Mouse (Mus musculus): ENCODE measurements around the gene Atp6v1a. TPM values are rescaled to one million over a fixed set of nuclear protein-coding genes. Genes with fewer than 3 reads are reported as not detected.

The Atp6v1a gene
- polyA plus RNA-seq, 1 experiment from 2014 or later = 123 TPM

DNA sequence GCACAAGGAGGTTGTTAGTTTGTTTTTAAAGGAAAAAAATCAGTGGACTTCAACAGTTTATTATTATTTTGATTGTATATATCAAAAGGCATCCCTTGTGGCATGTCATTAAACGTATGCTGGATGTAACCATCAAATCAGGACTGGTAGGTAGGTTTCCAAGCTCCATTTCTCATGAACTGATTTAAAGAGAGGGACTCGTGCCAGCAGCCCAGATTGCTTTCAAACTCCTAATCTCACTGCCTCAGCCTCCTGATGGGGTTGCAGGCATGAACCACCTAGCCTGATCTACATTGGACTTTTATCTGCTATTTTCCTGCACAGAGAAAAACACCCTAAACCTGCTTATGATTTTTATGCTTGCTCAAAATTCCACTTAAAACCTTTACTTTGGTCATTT is 15.7 kb downstream of the Atp6v1a start:
- 74% methylated on average over 2 of the region's 2 CpGs for WGBS
- H3K4me3 ChIP-seq (ENCODE audit: low read length) = no peak overlapping the region
- no peak for ATAC-seq (ENCODE audit: low FRiP score, low TSS enrichment)

DNA sequence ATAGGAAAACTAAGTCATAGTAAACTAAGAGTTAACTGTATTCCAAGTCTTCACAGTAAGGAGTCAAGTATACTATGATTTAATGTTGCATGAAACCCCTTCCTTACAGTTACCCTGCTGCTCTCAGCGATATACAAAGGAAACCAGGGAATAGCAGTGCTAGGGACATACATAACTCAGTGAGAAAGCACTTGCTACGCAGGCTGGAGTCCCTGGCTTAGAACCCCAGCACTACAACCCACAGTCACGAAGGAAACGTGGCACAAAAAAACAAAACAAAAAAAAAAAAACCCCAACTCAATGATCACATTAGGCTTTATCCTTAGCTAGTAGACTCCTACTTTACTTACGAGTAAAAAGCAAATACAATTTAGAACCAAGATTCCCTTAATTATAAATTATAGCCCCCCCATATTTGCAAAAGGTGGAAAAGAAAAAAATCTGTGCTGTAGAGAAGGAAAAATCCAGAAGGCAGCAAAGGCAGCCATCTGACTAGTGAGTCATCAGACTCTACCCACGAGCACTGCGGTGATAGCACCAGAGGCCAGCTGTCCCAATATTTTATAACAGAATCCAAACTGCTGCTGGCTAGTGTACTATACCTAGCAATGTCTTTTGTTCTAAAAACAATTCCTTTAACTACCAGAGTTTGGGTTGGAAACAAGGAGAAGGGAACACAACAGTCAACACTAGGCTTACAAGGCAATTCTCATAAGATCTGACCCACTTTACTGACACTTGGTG is 16.4 kb downstream of the Atp6v1a start:
- no peaks in the 10 kb centered on the region for H3K9me3 ChIP-seq (ENCODE audit: low read length)
- H3K36me3 ChIP-seq (ENCODE audit: insufficient read depth, low read length) = no peaks in the 10 kb centered on the region
- H3K27ac ChIP-seq (ENCODE audit: low read length) = no peak overlapping the region
- 58% methylated on average over 7 of the region's 7 CpGs for WGBS
- no peak for ATAC-seq (ENCODE audit: low FRiP score, low TSS enrichment)
- no peak overlapping the region for H3K4me2 ChIP-seq (replicated peaks; ENCODE audit: low read depth, low read length)
- no peak overlapping the region for H3K4me3 ChIP-seq (ENCODE audit: low read length)
- H3K4me1 ChIP-seq (ENCODE audit: insufficient read depth, low read length) = peaks cover 6% of the 10 kb centered on the region; the same call in 1 of the 2 replicates
- H3K9ac ChIP-seq (replicated peaks; ENCODE audit: low read length) = no peak overlapping the region
- H3K27me3 ChIP-seq (ENCODE audit: insufficient read depth, low read length) = no peaks in the 10 kb centered on the region

More for the DNA sequence above, 15.7 kb downstream of the Atp6v1a start:
- Histone ChIP-seq H3K4me2 (replicated peaks; ENCODE audit: low read depth, low read length) (no peak overlapping the region), H3K9me3 (ENCODE audit: low read length) (no peaks in the 10 kb centered on the region), H3K4me1 (ENCODE audit: insufficient read depth, low read length) (peaks cover 6% of the 10 kb centered on the region; the same call in 1 of the 2 replicates), H3K27ac (ENCODE audit: low read length) (no peak overlapping the region), H3K27me3 (ENCODE audit: insufficient read depth, low read length) (no peaks in the 10 kb centered on the region), H3K9ac (replicated peaks; ENCODE audit: low read length) (no peak overlapping the region), H3K36me3 (ENCODE audit: insufficient read depth, low read length) (no peaks in the 10 kb centered on the region)

DNA sequence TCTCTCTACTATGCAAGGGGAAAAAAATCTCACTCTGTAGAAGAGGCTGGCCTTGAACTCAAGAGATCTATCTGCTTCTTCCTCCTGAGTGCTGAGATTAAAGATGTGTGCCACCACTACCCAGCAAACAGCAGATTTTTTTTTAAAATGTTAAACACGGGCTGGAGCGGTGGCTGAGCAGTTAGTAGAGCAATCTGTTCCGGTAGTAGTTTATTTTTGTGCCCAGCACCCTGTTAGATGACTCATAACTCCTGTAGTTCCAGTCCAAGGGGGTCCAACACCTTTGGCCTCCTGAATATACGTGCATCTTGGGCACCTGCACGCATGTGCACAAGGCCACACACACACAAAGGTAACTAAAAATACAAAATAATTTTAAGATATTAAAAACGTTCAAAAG is 16.9 kb downstream of the Atp6v1a start:
- Histone ChIP-seq H3K4me1 (ENCODE audit: insufficient read depth, low read length) (peaks cover 6% of the 10 kb centered on the region; the same call in 1 of the 2 replicates), H3K36me3 (ENCODE audit: insufficient read depth, low read length) (no peaks in the 10 kb centered on the region), H3K9me3 (ENCODE audit: low read length) (no peaks in the 10 kb centered on the region), H3K4me2 (replicated peaks; ENCODE audit: low read depth, low read length) (no peak overlapping the region), H3K27ac (ENCODE audit: low read length) (no peak overlapping the region), H3K4me3 (ENCODE audit: low read length) (no peak overlapping the region), H3K27me3 (ENCODE audit: insufficient read depth, low read length) (no peaks in the 10 kb centered on the region), H3K9ac (replicated peaks; ENCODE audit: low read length) (no peak overlapping the region)
- ATAC-seq (ENCODE audit: low FRiP score, low TSS enrichment) = no peak
- WGBS = 83% methylated on average over 6 of the region's 6 CpGs

DNA sequence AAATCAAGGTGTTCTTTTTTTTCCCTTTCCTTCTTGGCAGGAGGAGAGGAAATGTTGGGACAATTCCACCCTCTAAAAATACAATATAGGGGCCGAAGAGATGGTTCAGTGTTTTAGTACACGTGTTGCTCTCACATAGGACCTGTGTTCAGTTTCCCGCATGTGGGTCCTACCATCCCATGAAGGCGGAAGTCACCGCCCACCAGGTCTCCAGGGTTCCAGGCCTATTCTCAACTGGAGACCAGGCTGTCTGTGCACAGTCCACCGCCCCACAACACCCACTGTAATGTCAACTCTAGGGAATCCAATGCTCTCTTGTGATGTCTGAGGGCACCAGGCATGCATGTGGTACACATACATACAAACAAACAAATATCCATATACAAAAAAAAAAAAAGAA is 17.4 kb downstream of the Atp6v1a start:
- no peaks in the 10 kb centered on the region for H3K9me3 ChIP-seq (ENCODE audit: low read length)
- no peak overlapping the region for H3K4me2 ChIP-seq (replicated peaks; ENCODE audit: low read depth, low read length)
- H3K4me3 ChIP-seq (ENCODE audit: low read length) = no peak overlapping the region
- no peak overlapping the region for H3K27ac ChIP-seq (ENCODE audit: low read length)
- H3K4me1 ChIP-seq (ENCODE audit: insufficient read depth, low read length) = peaks cover 6% of the 10 kb centered on the region; the same call in 1 of the 2 replicates
- H3K27me3 ChIP-seq (ENCODE audit: insufficient read depth, low read length) = no peaks in the 10 kb centered on the region
- no peak for ATAC-seq (ENCODE audit: low FRiP score, low TSS enrichment)
- H3K9ac ChIP-seq (replicated peaks; ENCODE audit: low read length) = no peak overlapping the region
- WGBS = 87% methylated on average over 6 of the region's 6 CpGs
- no peaks in the 10 kb centered on the region for H3K36me3 ChIP-seq (ENCODE audit: insufficient read depth, low read length)

DNA sequence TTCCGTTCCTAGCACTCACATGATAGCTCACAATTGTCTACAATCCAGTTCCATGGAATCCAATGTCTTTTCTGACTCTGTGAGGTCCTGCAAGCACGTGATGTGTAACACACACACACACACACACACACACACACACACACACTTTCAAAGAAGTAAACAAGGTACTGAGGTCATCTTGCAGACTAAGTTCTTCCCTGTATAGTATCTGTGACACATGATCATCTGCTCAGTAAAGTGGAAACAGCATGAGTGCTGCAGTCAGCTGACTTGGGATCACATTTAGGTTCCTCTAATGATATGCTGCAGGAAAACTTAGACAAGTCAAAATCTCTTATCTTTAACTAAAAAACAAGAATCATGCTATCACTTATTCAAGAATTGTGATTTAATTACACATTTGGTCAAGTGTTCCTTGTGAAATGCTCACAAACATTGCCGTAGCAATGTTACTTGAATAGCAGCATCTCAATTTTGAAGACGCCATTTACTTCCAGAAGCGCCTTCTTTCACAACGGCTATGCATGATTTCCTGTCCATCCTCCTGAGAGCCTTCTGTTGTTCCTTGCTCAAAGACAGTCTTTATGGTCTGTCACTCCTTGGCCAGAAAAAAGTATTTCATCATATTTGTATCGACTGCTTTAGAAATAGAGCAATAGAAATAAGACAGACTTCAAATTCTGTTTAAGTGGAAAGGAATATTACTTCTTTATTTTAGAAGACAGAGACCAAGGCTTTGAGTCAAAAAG is 19.6 kb downstream of the Atp6v1a start:
- Histone ChIP-seq H3K9me3 (ENCODE audit: low read length) (no peaks in the 10 kb centered on the region), H3K4me1 (ENCODE audit: insufficient read depth, low read length) (no peaks in the 10 kb centered on the region), H3K4me3 (ENCODE audit: low read length) (no peak overlapping the region), H3K36me3 (ENCODE audit: insufficient read depth, low read length) (peaks cover 6% of the 10 kb centered on the region; the same call in 1 of the 2 replicates), H3K27me3 (ENCODE audit: insufficient read depth, low read length) (no peaks in the 10 kb centered on the region), H3K4me2 (replicated peaks; ENCODE audit: low read depth, low read length) (no peak overlapping the region), H3K27ac (ENCODE audit: low read length) (no peak overlapping the region), H3K9ac (replicated peaks; ENCODE audit: low read length) (no peak overlapping the region)
- WGBS = 82% methylated on average over 7 of the region's 7 CpGs
- no peak for ATAC-seq (ENCODE audit: low FRiP score, low TSS enrichment)

DNA sequence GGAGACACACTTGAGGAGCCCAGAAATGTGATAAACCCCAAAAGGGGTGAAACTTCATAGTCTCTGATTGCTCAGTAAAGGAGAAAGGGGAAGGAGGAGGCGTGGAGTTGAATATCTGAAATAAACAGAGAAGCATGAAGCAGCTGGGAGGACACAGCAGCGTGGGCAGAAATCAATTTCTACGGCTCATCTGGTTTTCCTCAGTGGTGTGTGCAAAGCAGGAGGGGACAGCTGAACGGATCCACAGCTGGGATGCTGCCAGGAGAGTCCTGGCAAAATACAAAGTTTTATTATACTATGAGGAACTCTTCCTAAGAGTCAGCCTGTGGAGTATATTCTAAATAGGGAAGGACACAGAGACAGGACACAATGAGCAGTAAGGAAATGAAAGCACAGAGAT is 30.5 kb downstream of the Atp6v1a start:
- H3K36me3 ChIP-seq (ENCODE audit: insufficient read depth, low read length) = peaks cover 48% of the 10 kb centered on the region
- 66% methylated on average over 4 of the region's 4 CpGs for WGBS

DNA sequence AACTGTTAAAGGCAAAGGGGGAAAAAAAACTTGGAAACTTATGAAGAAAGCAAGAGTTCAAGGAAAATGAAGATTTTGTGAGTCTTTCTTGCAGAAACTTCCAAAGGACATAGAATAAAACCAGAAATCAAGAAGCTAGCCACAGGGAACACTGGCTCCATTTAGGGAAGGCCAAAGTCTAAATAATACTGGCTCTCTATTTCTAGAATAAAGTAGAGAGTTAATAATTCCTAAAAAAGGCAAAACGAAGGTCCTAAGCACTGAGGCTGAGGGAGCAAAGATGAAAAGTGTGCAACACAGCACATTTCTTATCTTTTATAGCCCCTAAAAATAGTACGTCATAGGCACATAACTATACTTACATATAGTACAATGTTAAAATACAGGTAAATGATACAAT is 34.3 kb downstream of the Atp6v1a start:
- Histone ChIP-seq H3K27me3 (ENCODE audit: insufficient read depth, low read length) (no peaks in the 10 kb centered on the region), H3K27ac (ENCODE audit: low read length) (no peak overlapping the region), H3K4me3 (ENCODE audit: low read length) (no peak overlapping the region), H3K4me2 (replicated peaks; ENCODE audit: low read depth, low read length) (no peak overlapping the region), H3K36me3 (ENCODE audit: insufficient read depth, low read length) (peaks cover 66% of the 10 kb centered on the region), H3K4me1 (ENCODE audit: insufficient read depth, low read length) (no peaks in the 10 kb centered on the region), H3K9me3 (ENCODE audit: low read length) (no peaks in the 10 kb centered on the region), H3K9ac (replicated peaks; ENCODE audit: low read length) (no peak overlapping the region)
- ATAC-seq (ENCODE audit: low FRiP score, low TSS enrichment) = no peak
- WGBS = 85% methylated on average over 2 of the region's 2 CpGs

More for the DNA sequence above, 30.5 kb downstream of the Atp6v1a start:
- H3K4me2 ChIP-seq (replicated peaks; ENCODE audit: low read depth, low read length) = no peak overlapping the region
- H3K4me3 ChIP-seq (ENCODE audit: low read length) = no peak overlapping the region
- H3K9me3 ChIP-seq (ENCODE audit: low read length) = no peaks in the 10 kb centered on the region
- H3K27ac ChIP-seq (ENCODE audit: low read length) = no peak overlapping the region
- H3K4me1 ChIP-seq (ENCODE audit: insufficient read depth, low read length) = no peaks in the 10 kb centered on the region
- ATAC-seq (ENCODE audit: low FRiP score, low TSS enrichment) = no peak
- no peak overlapping the region for H3K9ac ChIP-seq (replicated peaks; ENCODE audit: low read length)
- no peaks in the 10 kb centered on the region for H3K27me3 ChIP-seq (ENCODE audit: insufficient read depth, low read length)

DNA sequence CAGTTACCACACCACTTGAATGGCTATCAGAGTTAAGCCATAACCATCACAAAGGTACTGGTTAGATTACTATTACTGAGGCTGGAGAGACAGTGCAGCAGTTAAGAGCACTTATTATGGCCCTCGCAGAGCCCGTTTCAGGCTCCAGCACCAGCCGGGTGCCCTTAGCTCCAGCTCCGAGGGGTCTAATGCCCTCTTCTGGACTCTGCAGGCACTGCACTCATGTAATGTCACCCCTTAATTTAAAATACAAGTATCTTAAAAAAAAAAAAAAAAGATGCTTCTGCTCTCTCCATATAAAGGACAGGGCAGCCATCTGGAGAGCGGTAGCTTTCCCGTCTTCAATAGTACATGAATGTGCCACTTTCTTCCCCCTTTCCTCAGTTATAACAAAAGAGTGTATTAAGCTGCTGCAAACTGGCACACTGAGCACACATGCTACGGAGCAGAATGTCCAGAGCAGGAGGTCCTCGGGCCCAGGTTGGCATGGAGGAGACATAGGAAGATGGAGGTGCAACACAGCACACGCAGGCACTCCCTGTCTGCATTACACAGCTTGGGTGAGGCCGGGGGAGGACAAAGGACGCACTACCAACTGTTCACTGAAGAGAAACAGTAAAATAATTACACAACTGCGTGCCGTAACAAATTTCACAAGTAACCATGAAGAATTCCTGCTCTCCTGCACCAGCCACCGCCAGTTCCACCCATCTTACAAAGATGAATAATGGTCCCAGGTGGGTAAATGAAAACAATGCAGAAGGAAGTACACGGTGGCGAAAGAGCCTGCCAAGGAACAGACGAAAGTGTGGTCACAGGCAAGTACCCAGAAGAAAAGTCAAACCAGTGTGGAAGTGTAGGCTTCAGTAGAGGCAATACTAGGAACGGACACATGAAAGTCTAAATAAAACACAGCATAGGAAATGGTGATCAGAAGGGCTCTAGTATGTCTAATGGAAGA is 35.4 kb downstream of the Atp6v1a start:
- WGBS = 84% methylated on average over 18 of the region's 18 CpGs
- ATAC-seq (ENCODE audit: low FRiP score, low TSS enrichment) = no peak
- no peaks in the 10 kb centered on the region for H3K9me3 ChIP-seq (ENCODE audit: low read length)
- no peak overlapping the region for H3K4me2 ChIP-seq (replicated peaks; ENCODE audit: low read depth, low read length)
- no peak overlapping the region for H3K27ac ChIP-seq (ENCODE audit: low read length)
- H3K9ac ChIP-seq (replicated peaks; ENCODE audit: low read length) = no peak overlapping the region
- H3K36me3 ChIP-seq (ENCODE audit: insufficient read depth, low read length) = peaks cover 65% of the 10 kb centered on the region
- H3K27me3 ChIP-seq (ENCODE audit: insufficient read depth, low read length) = no peaks in the 10 kb centered on the region
- H3K4me3 ChIP-seq (ENCODE audit: low read length) = no peak overlapping the region
- H3K4me1 ChIP-seq (ENCODE audit: insufficient read depth, low read length) = no peaks in the 10 kb centered on the region

DNA sequence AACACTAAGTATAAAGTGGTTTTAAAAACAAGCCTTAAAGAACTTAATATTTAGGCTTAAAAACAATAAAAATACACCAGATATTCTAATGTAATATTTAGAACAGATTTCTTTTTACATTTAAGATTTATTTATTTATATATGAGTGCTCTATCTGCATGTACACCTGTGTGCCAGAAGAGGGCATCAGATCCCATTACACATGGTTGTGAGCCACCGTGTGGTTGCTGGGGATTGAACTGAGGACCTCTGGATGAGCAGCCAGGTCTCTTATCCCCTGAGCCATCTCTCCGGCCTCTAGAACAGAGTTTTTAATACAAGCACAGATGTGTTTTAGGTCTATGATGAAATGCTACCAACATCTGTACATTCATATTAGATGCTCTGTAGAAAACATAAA is 36.6 kb downstream of the Atp6v1a start:
- H3K9ac ChIP-seq (replicated peaks; ENCODE audit: low read length) = no peak overlapping the region
- no peak overlapping the region for H3K27ac ChIP-seq (ENCODE audit: low read length)
- no peaks in the 10 kb centered on the region for H3K9me3 ChIP-seq (ENCODE audit: low read length)
- no peak for ATAC-seq (ENCODE audit: low FRiP score, low TSS enrichment)
- H3K27me3 ChIP-seq (ENCODE audit: insufficient read depth, low read length) = no peaks in the 10 kb centered on the region
- H3K4me2 ChIP-seq (replicated peaks; ENCODE audit: low read depth, low read length) = no peak overlapping the region
- H3K4me3 ChIP-seq (ENCODE audit: low read length) = no peak overlapping the region
- peaks cover 62% of the 10 kb centered on the region for H3K36me3 ChIP-seq (ENCODE audit: insufficient read depth, low read length)
- 97% methylated on average over 2 of the region's 2 CpGs for WGBS
- H3K4me1 ChIP-seq (ENCODE audit: insufficient read depth, low read length) = no peaks in the 10 kb centered on the region

Measured in kidney, embryonic 16.5 days (tissue).